Mouse (Mus musculus) C2C12 (cell line): Measurements from ENCODE around the gene Dnajc6.

Source experiments
- CEBPB ChIP-seq: IDR thresholded peaks from one replicate; pipeline ENCODE4 v1.6.1; 2011; ENCODE audit warnings: low read depth, mild to moderate bottlenecking, control low read depth, moderate library complexity
- CTCF ChIP-seq: IDR thresholded peaks from one replicate; pipeline ENCODE4 v1.5.1; 2011; ENCODE audit not compliant: control insufficient read depth, insufficient read depth, insufficient read length
- FOSL1 ChIP-seq: IDR thresholded peaks from one replicate; pipeline ENCODE4 v1.8.0; 2011; ENCODE audit warnings: mild to moderate bottlenecking, low read length; ENCODE audit not compliant: poor library complexity, insufficient read depth, severe bottlenecking
- MAX ChIP-seq: IDR thresholded peaks from one replicate; pipeline ENCODE4 v1.6.1; 2011; ENCODE audit warnings: mild to moderate bottlenecking, control low read depth
- MYOD1 ChIP-seq: IDR thresholded peaks from one replicate; pipeline ENCODE4 v1.6.1; 2011; ENCODE audit warnings: low read depth; ENCODE audit not compliant: control insufficient read depth, insufficient read length
- MYOG ChIP-seq: IDR thresholded peaks from one replicate; pipeline ENCODE4 v1.6.1; 2011; ENCODE audit not compliant: control insufficient read depth, insufficient read length; ENCODE audit errors: extremely low read depth
- USF1 ChIP-seq: IDR thresholded peaks from one replicate; pipeline ENCODE4 v1.6.1; 2011; ENCODE audit warnings: low read depth, mild to moderate bottlenecking, control low read depth, moderate library complexity

- TF ChIP-seq CTCF: no peak
- no peak for TF ChIP-seq USF1
- TF ChIP-seq MAX: no peak
- no peak for TF ChIP-seq CEBPB
- no peak for TF ChIP-seq MYOD1
- no peak for TF ChIP-seq MYOG
- no peak for TF ChIP-seq FOSL1
Measured at GRCm38 (mm10) chr4:101584524-101585454, 88.3 kb downstream of the Dnajc6 start.
